Comparison of ENCODE assay signal across 10 mouse cellular contexts in genomic region chr7:28358431-28358830, GRCm38 (mm10). TPM values are rescaled to one million over a fixed set of nuclear protein-coding genes. Genes with fewer than 3 reads are reported as not detected.
A peak's percentile ranks its signal among the peaks of the same experiment; 100 is the strongest.
DNase-seq lines count a peak whose midpoint lies in the region; ATAC-seq and TF ChIP-seq lines count a peak whose summit lies in the region.
"Had no signal": no experiment of that assay in that cellular context is flagged by ENCODE, and none has a peak within 500 bp of the region (broad histone marks: within the 10 kb centered on the region; RNA-seq: fewer than 3 reads in every experiment).

No protein-coding gene starts in this region.

- DNase-seq in heart, embryonic 10.5 days (ENCODE audit: low spot score): no peak
- no peak for DNase-seq in heart, adult 8-10 months (ENCODE audit: low spot score)
- DNase-seq in lung, adult 18-20 months: no peak
- no peak for DNase-seq in stomach, postnatal 0 days (ENCODE audit: low spot score)
- DNase-seq in layer of hippocampus, postnatal 36 days: no peak
- DNase-seq in adrenal gland, postnatal 36 days: no peak
- DNase-seq: cerebellum, adult 8-10 months had no signal

- H3K9me3 ChIP-seq in heart, embryonic 10.5 days: no peaks in the 10 kb centered on the region
- H3K9me3 ChIP-seq in lung, embryonic 15.5 days: no peaks in the 10 kb centered on the region
- H3K9me3 ChIP-seq in liver, embryonic 15.5 days (replicated peaks): no peaks in the 10 kb centered on the region
- no peaks in the 10 kb centered on the region for H3K9me3 ChIP-seq in stomach, postnatal 0 days (ENCODE audit: control insufficient read depth, low read length)

- no peak for TF ChIP-seq CTCF in stomach, postnatal 0 days (IDR thresholded peaks at IDR 0.05; ENCODE audit: low read depth)

- no peak for TF ChIP-seq EP300 in stomach, postnatal 0 days (optimal IDR thresholded peaks at IDR 0.05)

- ATAC-seq in lung, embryonic 15.5 days (ENCODE audit: borderline replicate concordance, extremely low read depth, low FRiP score, low TSS enrichment): no peak
- no peak for ATAC-seq in liver, embryonic 15.5 days (ENCODE audit: insufficient read depth)
- peak; percentile 1; the same call in 1 of the 2 replicates for ATAC-seq in stomach, postnatal 0 days (ENCODE audit: low FRiP score, low TSS enrichment)

- H3K4me2 ChIP-seq in lung, embryonic 15.5 days: no peak overlapping the region
- 0 out of 2 replicates have a peak overlapping the region, but pooled peaks have one; percentile 8 for H3K4me2 ChIP-seq in liver, embryonic 15.5 days
- H3K4me2 ChIP-seq in stomach, postnatal 0 days (replicated peaks; ENCODE audit: low read depth): no peak overlapping the region

- H3K27me3 ChIP-seq in heart, embryonic 10.5 days (ENCODE audit: insufficient read depth, poor library complexity, severe bottlenecking): no peaks in the 10 kb centered on the region
- no peaks in the 10 kb centered on the region for H3K27me3 ChIP-seq in lung, embryonic 15.5 days
- H3K27me3 ChIP-seq in liver, embryonic 15.5 days: no peaks in the 10 kb centered on the region
- H3K27me3 ChIP-seq in stomach, postnatal 0 days (ENCODE audit: control insufficient read depth, insufficient read depth, low read length): no peaks in the 10 kb centered on the region

- no peak overlapping the region for H3K9ac ChIP-seq in lung, embryonic 15.5 days
- no peak overlapping the region for H3K9ac ChIP-seq in liver, embryonic 15.5 days
- H3K9ac ChIP-seq in stomach, postnatal 0 days (ENCODE audit: low read length): no peak overlapping the region

- peak overlapping the region; percentile 34; the same call in 1 of the 2 replicates for H3K4me3 ChIP-seq in heart, embryonic 10.5 days
- no peak overlapping the region for H3K4me3 ChIP-seq in lung, embryonic 15.5 days
- H3K4me3 ChIP-seq in liver, embryonic 15.5 days (replicated peaks): no peak overlapping the region
- H3K4me3 ChIP-seq in stomach, postnatal 0 days (ENCODE audit: low read depth, low read length): no peak overlapping the region

- peak overlapping the region; percentile 88 for H3K27ac ChIP-seq in heart, embryonic 10.5 days
- H3K27ac ChIP-seq in lung, embryonic 15.5 days: peak overlapping the region; percentile 85
- H3K27ac ChIP-seq in liver, embryonic 15.5 days (replicated peaks): peak overlapping the region; percentile 45; the same call in 1 of the 2 replicates
- H3K27ac ChIP-seq in stomach, postnatal 0 days (replicated peaks): peak overlapping the region; percentile 76
- H3K27ac ChIP-seq: macrophage had no signal

- peaks cover 50% of the 10 kb centered on the region for H3K4me1 ChIP-seq in heart, embryonic 10.5 days
- H3K4me1 ChIP-seq in lung, embryonic 15.5 days: peaks cover 26% of the 10 kb centered on the region
- H3K4me1 ChIP-seq in liver, embryonic 15.5 days (replicated peaks): peaks cover 21% of the 10 kb centered on the region
- peaks cover 9% of the 10 kb centered on the region for H3K4me1 ChIP-seq in stomach, postnatal 0 days (replicated peaks; ENCODE audit: control insufficient read depth, insufficient read depth)

- H3K36me3 ChIP-seq in heart, embryonic 10.5 days: peaks cover 68% of the 10 kb centered on the region
- H3K36me3 ChIP-seq in lung, embryonic 15.5 days: peaks cover 53% of the 10 kb centered on the region
- peaks cover 21% of the 10 kb centered on the region for H3K36me3 ChIP-seq in liver, embryonic 15.5 days (replicated peaks)
- H3K36me3 ChIP-seq in stomach, postnatal 0 days (ENCODE audit: control insufficient read depth, insufficient read depth, low read length): peaks cover 16% of the 10 kb centered on the region

- 51% methylated on average over 7 of the region's 7 CpGs for WGBS in heart, embryonic 10.5 days
- WGBS in lung, embryonic 15.5 days: 48% methylated on average over 7 of the region's 7 CpGs
- WGBS in liver, embryonic 15.5 days (ENCODE audit: insufficient replicate concordance): 53% methylated on average over 7 of the region's 7 CpGs
- WGBS in stomach, postnatal 0 days: 41% methylated on average over 7 of the region's 7 CpGs

RNA-seq across cellular contexts. Expression of gene Rps16, which starts 8.0 kb away (rescaled TPM):
- 726 and 844 TPM in 2 replicates for polyA plus RNA-seq in heart, embryonic 10.5 days (2016; fragmentation: Nextera tagmentation; extraction: Ambion mirVana)
- 100 to 1,000 TPM; 472 to 574 (median 541) TPM for total RNA-seq in heart, adult 8-10 months (2022)
- polyA plus RNA-seq in lung, embryonic 15.5 days (2015; fragmentation: Nextera tagmentation; extraction: Ambion mirVana): 979 and 1,114 TPM in 2 replicates
- polyA plus RNA-seq in liver, embryonic 15.5 days (2015; fragmentation: Nextera tagmentation; extraction: Ambion mirVana): 540 and 619 TPM in 2 replicates
- 880 and 955 TPM in 2 replicates for polyA plus RNA-seq in stomach, postnatal 0 days (2015; fragmentation: Nextera tagmentation; extraction: Ambion mirVana)
- total RNA-seq in layer of hippocampus, postnatal 36 days (2021): 100 to 1,000 TPM; 454 to 471 TPM
- 1,000 to 10,000 TPM; 1,072 to 1,115 TPM for total RNA-seq in adrenal gland, postnatal 36 days (2021)

RNA-seq across cellular contexts. Expression of gene Plekhg2, which starts 14.0 kb away (rescaled TPM):
- polyA plus RNA-seq in heart, embryonic 10.5 days (2016; fragmentation: Nextera tagmentation; extraction: Ambion mirVana): 68.3 and 75.1 TPM in 2 replicates
- 10 to 100 TPM in 3 of 4 experiments, 1 to 10 TPM in 1; 8.9 to 13.2 (median 11.2) TPM for total RNA-seq in heart, adult 8-10 months (2022)
- 59.4 and 67.9 TPM in 2 replicates for polyA plus RNA-seq in lung, embryonic 15.5 days (2015; fragmentation: Nextera tagmentation; extraction: Ambion mirVana)
- 4.5 and 5.1 TPM in 2 replicates for polyA plus RNA-seq in liver, embryonic 15.5 days (2015; fragmentation: Nextera tagmentation; extraction: Ambion mirVana)
- 13.4 and 15.1 TPM in 2 replicates for polyA plus RNA-seq in stomach, postnatal 0 days (2015; fragmentation: Nextera tagmentation; extraction: Ambion mirVana)
- total RNA-seq in layer of hippocampus, postnatal 36 days (2021): 1 to 10 TPM; 5.5 to 7.4 TPM
- 10 to 100 TPM; 19.0 to 27.2 TPM for total RNA-seq in adrenal gland, postnatal 36 days (2021)

RNA-seq across cellular contexts. Expression of gene Supt5, which starts 19.9 kb away (rescaled TPM):
- polyA plus RNA-seq in heart, embryonic 10.5 days (2016; fragmentation: Nextera tagmentation; extraction: Ambion mirVana): 88.5 and 90.7 TPM in 2 replicates
- 10 to 100 TPM; 56.0 to 63.2 (median 57.6) TPM for total RNA-seq in heart, adult 8-10 months (2022)
- 83.2 and 88.4 TPM in 2 replicates for polyA plus RNA-seq in lung, embryonic 15.5 days (2015; fragmentation: Nextera tagmentation; extraction: Ambion mirVana)
- 29.9 and 35.3 TPM in 2 replicates for polyA plus RNA-seq in liver, embryonic 15.5 days (2015; fragmentation: Nextera tagmentation; extraction: Ambion mirVana)
- polyA plus RNA-seq in stomach, postnatal 0 days (2015; fragmentation: Nextera tagmentation; extraction: Ambion mirVana): 31.5 and 35.7 TPM in 2 replicates
- 100 to 1,000 TPM; 114 to 122 TPM for total RNA-seq in layer of hippocampus, postnatal 36 days (2021)
- total RNA-seq in adrenal gland, postnatal 36 days (2021): 100 to 1,000 TPM; 122 to 287 TPM

RNA-seq across cellular contexts. Expression of gene Zfp36, which starts 21.6 kb away (rescaled TPM):
- polyA plus RNA-seq in heart, embryonic 10.5 days (2016; fragmentation: Nextera tagmentation; extraction: Ambion mirVana): 13.7 and 15.1 TPM in 2 replicates
- 10 to 100 TPM; 12.2 to 40.6 (median 16.5) TPM for total RNA-seq in heart, adult 8-10 months (2022)
- 16.4 and 17.9 TPM in 2 replicates for polyA plus RNA-seq in lung, embryonic 15.5 days (2015; fragmentation: Nextera tagmentation; extraction: Ambion mirVana)
- polyA plus RNA-seq in liver, embryonic 15.5 days (2015; fragmentation: Nextera tagmentation; extraction: Ambion mirVana): 8.3 and 8.8 TPM in 2 replicates
- 29.1 and 29.4 TPM in 2 replicates for polyA plus RNA-seq in stomach, postnatal 0 days (2015; fragmentation: Nextera tagmentation; extraction: Ambion mirVana)
- 1 to 10 TPM; 3.1 to 3.9 TPM for total RNA-seq in layer of hippocampus, postnatal 36 days (2021)
- total RNA-seq in adrenal gland, postnatal 36 days (2021): 10 to 100 TPM; 19.0 to 26.1 TPM

RNA-seq across cellular contexts. Expression of gene Med29, which starts 34.1 kb away (rescaled TPM):
- polyA plus RNA-seq in heart, embryonic 10.5 days (2016; fragmentation: Nextera tagmentation; extraction: Ambion mirVana): 58.8 and 62.0 TPM in 2 replicates
- 10 to 100 TPM; 19.5 to 24.0 (median 22.2) TPM for total RNA-seq in heart, adult 8-10 months (2022)
- 51.2 and 53.8 TPM in 2 replicates for polyA plus RNA-seq in lung, embryonic 15.5 days (2015; fragmentation: Nextera tagmentation; extraction: Ambion mirVana)
- polyA plus RNA-seq in liver, embryonic 15.5 days (2015; fragmentation: Nextera tagmentation; extraction: Ambion mirVana): 23.9 and 25.6 TPM in 2 replicates
- polyA plus RNA-seq in stomach, postnatal 0 days (2015; fragmentation: Nextera tagmentation; extraction: Ambion mirVana): 27.5 and 28.3 TPM in 2 replicates
- total RNA-seq in layer of hippocampus, postnatal 36 days (2021): 10 to 100 TPM; 18.3 to 19.6 TPM
- total RNA-seq in adrenal gland, postnatal 36 days (2021): 10 to 100 TPM; 33.6 to 47.4 TPM
